Mouse (Mus musculus) kidney, adult 8-10 months (tissue): ENCODE results near the gene Ostf1.

Experiments used
- DNase-seq, 2 experiments: peaks; one replicate each; pipeline ENCODE4 v3.0.0; 2022

The Ostf1 gene

GRCm38 (mm10) chr19:18631644-18632219 is at the start of gene Ostf1, which contains the start of gene Nmrk1:
Gene Ostf1, minus strand, starts transcription at chr19:18631823.
Gene Nmrk1, plus strand, starts transcription at chr19:18631950.
- peak; percentile 98 for DNase-seq

DNA sequence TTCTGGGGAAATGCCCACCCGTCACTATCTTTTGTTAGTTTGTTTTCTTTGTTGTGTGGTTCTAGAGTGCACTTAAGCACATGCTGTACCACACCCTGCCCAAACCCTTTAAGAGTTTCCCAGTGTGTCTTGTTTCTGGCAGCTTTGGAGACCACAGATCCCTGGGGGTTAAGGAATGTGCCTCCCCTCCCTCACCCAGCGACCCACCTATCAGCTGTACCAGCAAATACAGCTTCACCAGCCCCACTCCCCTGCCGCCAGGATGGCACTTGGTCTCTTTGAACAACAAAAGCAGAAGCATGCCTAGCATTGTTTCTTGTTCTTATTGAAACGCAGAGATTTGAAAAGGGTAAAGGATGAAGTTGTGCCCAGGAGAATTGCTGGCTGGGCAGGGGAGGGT is 41.5 kb upstream of the Ostf1 start:
- no peak for DNase-seq

DNA sequence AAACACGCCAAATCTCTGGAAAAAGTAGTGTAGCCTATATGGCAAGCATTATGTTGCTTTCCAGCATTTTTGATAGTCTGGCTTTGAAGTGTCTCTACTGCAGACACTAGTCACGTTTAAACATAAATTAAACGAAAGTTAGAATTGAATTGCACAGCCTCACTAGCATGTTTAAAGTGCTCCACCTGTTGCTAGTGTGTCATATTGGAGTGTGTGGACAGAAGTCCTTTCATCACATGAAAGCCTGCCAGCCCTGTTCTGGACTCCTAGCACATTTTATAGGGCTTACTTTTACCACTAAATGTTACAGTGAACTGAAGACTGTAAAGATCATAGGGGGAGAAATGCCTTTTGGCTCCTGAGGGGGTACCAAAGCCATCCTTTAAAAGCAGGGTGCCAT is 40.9 kb upstream of the Ostf1 start:
- DNase-seq = no peak

DNA sequence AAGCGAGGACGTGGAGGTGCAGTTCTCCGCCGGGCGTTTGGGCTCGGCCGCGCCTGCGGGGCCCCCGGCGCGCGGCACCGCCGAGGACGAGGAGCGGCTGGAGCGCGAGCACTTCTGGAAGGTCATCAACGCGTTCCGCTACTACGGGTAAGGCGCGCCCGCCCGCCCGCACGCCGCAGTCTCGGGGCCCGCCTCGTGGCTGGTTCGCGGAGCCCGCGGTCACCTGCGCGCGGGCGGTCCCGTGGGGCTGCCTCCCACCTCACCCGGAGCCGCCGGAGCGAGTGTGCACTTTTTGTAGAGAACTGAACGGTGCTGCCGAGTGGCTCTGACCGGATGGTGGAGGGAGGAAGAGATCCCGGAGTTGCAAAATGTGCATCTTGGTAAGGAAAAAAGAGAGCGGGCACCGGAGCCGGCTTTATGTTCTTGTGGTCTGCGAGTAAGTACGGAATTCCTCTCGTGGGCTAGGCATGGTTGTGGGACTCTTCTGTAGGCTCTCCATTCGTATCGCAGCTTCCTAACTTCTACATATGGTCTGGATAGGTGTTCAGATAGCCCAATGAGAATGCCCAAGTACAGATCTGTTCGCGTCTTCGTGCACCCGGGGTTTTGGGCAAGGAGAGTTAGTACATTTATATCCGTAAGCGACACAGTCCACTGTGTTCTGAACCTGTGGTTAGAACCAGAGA is 39.6 kb upstream of the Ostf1 start:
- DNase-seq = peak; percentile 32

DNA sequence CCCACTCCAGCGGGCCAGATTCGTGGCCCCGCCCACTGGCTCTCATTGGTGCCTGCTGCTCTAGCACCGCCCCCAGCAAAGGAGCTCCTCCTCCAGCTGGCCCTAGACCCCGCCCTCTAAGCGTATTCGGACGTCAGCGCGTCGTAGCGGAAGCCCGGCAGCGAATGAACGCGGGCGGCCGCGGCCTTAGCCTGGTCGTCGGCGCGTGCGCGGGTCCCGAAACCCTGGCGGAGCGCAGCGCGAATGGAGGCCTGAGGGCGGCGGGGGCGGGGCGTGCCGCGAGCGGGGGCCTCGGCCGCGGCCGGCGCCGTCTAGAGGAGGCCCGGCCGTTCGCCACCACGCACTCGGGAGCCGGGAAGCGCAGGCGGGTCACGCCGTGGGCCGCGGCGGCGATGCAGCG is 39.0 kb upstream of the Ostf1 start, which contains the start of gene Carnmt1:
Gene Carnmt1, plus strand, starts transcription at position 157 of the 400 bp plus-strand sequence.
- peak; percentile 98 to 99 for DNase-seq

DNA sequence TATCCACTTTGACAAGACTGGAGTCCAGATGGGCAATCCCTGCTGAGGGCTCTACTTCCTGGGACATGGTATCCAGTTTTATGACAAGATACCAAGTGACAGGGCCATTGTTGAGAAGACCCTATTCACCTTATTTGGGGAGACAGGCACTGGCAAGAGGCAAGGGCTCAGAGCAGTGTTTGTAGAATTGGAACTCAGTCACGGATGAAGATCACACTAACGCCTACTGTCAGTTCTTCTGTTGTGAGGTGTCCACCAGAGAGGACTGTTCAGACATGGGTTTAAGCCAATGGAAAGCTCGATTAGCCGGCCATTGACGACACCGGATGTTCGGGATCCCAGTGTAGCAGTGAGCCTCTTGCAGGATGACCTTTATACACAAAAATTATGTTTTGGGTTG is 37.9 kb upstream of the Ostf1 start:
- peak in 1 of 2 experiments; percentile 2 for DNase-seq

DNA sequence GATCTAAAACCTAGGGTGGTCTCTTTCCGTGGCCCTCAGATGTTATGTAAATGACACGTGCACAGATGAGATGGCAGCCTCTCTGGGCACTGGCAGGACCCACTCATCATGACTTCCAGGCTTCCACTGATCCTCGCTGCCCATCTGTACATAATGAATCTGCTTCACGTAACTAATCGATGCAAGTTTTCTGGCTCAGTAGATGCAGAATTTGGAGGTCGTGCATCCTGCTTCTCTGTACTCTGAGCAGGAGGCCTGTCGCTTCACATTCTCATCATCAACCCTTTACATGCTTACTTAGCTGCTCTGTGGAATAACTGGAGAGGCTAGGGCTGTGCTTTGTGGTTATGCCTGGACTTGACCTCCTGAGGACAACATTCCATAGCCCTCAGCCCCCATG is 35.3 kb upstream of the Ostf1 start:
- DNase-seq = no peak

DNA sequence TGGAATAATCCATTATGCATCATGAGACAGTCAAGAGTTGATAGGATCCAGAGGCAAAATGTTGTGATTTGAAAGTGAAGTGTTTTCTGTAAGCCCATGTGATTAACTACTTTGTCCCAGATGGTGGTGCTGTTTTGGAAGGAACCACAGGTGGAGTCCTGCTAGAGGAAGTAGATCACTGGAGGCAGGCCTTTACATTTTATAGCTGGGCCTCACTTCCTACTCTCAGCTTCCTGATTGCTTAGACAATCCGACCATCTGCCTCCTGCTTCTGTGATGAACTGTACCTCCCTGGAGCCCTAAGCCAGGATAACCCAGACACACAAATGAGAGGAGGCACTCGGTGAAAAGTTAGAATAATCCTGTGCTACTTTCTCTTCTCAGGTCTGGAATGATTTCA is 32.3 kb upstream of the Ostf1 start:
- DNase-seq = no peak

- DNase-seq = no peak
These were observed 30.1 kb upstream of the Ostf1 start for GRCm38 (mm10) chr19:18661683-18662082.

DNA sequence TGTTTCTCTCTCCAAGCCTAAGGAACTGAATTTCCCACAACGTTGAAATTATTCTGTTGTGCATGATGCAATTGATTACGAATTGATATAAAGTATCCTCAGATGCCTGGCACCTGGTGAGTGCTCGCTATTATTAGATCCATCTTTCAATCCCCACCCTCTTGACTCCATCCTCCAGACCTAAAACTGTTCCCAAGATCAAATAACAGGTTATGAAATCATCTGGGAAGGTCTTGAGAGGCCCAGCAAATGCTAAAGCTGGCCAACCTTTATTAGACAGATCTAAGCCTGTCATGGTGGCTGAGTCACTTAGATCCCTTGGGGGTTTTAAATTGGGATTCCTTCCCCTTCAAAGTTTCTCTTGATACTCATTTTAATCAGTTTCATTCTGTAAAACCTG is 28.8 kb upstream of the Ostf1 start:
- no peak for DNase-seq

- no peak for DNase-seq
These were observed 27.7 kb upstream of the Ostf1 start for GRCm38 (mm10) chr19:18659349-18659748.

- DNase-seq = peak in 1 of 2 experiments; percentile 15
These were observed 26.9 kb upstream of the Ostf1 start for GRCm38 (mm10) chr19:18658473-18658872.

GRCm38 (mm10) chr19:18655999-18656398 is 24.4 kb upstream of the Ostf1 start:
- no peak for DNase-seq

- no peak for DNase-seq
These were observed 23.4 kb upstream of the Ostf1 start for GRCm38 (mm10) chr19:18654984-18655383.

DNA sequence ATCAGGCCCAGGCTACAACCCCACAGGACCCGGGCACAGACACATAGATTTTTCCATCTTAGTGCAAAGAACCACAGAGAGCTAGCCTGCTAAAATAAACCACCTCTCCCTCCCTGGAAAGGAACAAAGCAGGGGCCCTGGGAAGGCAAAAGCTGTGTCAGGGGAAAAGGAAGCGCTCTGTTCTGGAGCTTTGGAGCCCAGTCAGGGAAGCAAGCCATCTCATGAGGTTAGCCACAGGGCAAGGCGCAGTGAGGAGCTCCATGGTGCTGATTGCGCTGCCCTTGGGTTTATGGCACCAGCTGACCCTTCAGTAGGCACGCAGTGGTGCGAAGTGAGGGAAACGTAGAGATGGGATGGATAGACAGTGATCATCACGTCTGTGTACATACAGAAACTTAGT is 22.7 kb upstream of the Ostf1 start:
- no peak for DNase-seq

DNA sequence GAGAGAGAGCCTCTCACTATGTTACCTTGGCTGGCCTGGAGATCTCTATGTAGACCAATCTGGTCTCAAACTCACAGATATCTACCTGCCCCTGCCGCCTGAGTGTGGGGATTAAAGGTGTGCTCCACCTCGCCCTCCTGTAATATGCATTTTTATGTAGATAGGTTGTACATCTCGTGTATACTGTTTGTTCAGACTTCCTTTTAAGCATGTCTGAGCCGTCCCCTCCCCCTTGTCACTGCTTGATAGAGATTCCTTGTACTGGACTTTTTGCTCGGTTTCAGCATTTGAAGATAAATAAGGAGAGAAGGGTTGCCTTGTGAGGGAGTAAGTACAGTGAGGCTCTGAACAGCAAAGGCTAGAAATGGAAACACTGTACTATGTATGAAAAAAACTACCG is 21.4 kb upstream of the Ostf1 start:
- no peak for DNase-seq

- DNase-seq = no peak
These were observed 21.0 kb upstream of the Ostf1 start for GRCm38 (mm10) chr19:18652592-18652991.

DNA sequence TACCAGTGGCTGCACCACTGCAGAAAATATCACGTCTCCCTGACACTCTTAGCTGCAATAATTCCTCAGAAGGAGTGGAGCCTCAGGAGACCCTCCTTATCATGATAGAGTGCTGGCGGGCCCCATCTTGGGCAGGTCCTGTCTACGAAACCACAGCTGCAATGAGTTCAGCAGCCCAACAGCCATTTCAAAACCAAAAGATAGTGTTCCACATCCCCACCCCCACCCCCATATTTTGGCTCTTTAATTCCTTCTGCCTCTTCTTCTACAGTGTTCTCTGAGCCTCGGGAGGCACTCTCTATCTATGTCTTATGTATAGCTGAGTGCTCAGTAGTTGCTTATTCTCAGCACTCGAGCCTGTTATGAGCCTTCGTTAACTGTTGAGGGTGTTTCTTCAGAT is 18.9 kb upstream of the Ostf1 start:
- DNase-seq = no peak

DNA sequence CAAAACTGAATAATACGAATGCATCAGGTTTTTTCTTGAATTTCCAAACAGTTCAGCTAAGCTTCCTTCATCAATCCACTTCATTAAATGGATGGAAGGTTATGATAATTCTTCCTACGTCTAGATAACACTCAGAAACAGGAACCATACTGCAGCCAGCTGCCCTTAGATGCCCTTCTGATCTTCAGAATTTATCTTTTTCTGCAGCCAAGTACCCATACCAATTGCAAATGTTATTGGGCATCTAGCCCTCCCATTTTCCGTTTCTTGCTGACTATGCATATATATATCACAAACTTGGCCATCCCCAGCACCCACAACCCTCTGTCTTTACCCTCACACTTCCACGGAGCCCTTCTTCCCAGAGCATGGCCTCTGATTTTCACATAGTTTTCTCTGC is 18.3 kb upstream of the Ostf1 start:
- no peak for DNase-seq

GRCm38 (mm10) chr19:18648558-18648945 is 16.9 kb upstream of the Ostf1 start:
- DNase-seq = no peak

DNA sequence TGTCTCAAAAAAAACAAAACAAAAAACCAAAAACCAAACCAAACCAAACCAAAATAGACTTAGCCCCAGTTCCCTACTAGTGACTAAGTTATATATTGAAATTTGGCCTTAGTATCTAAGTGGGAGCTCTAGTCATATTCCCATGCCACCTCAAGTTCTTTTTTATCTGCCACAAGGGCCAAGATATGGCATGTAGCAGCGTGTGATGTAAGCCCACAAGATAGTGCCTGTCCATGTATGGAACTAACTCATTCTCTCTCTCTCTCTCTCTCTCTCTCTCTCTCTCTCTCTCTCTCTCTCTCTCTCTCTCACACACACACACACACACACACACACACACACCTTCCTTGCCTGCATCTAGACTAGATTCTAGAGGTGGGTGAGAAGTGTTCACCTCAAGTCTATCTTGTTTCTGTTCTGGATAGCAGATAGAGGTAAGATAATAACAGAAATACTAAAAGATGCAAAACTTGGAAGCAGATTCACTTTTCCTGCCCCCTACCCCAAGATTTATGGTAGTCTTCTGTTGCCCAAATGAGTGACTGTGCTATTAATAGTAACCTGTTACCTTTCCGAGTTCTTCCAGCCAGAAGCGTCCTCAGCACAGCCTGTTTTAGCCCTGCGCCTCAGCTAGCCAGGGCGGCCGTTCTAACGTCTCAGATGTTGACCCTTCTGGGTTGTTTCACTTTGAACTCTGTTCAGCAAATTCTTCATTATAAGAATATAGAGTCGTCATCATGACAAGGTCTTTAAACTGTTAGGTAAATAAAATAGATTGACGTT is 16.3 kb upstream of the Ostf1 start:
- DNase-seq = no peak

DNA sequence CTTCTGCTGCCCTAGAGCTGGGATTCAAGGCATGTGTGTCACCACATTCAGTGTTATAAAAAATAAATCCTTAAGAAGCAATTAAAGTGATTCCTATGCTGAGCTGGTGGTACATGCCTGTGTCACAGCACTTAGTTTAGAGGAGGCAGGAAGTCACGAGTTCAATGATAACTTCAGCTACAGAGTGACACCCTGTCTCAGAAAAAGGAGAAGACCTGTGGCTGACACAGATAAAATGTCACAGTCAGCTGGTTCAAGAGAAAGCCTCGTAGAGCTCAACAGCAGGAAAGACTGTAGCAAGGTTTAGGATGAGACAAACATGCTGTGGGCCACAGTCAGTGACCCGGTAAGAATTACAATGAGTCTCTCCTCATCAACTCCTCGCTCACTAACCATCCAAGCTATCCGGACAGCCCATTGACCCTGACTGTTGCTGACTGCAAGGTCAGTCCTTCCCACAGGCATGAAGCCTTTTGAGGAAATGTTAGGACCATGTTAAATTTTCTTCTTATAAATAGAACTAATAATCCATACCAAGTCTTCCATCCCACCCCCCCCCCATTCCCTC is 15.3 kb upstream of the Ostf1 start:
- no peak for DNase-seq

DNA sequence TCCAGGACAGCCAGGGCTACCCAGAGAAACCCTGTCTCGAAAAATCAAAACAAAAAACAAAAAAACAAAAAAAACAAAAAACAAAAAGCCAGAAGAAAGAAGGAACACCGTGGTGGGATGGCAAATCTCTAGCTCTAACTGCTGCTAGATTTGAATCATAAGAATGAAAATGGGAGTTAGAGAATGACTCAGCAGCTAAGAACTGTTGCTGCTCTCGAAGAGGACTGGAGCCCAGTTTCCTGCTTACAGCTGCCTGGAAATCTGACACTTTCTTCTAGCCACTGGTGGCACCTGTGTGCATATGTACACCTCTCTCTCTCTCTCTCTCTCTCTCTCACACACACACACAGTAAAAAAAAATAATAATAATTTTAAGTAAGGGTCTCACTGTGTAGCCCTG is 14.8 kb upstream of the Ostf1 start:
- DNase-seq = no peak

- no peak for DNase-seq
These were observed 12.5 kb upstream of the Ostf1 start for GRCm38 (mm10) chr19:18644084-18644483.
